Mouse (Mus musculus): Measurements from ENCODE around the gene Dip2c. TPM values are rescaled to one million over a fixed set of nuclear protein-coding genes. Genes with fewer than 3 reads are reported as not detected.

Gene Dip2c
- total and polyA plus RNA-seq, 3 experiments = 0.04 to 0.14 (median 0.08) TPM

GRCm38 (mm10) chr13:9708433-9709240 lies 432.3 kb downstream of the Dip2c start:
- dilution Hi-C loops (cut with MboI; ENCODE audit: extremely low pct_ligation_motif_present, extremely low pct_unique_long_range_greater_than_20kb, low sequenced_read_pairs) = no loop called here
- Histone ChIP-seq H3K4me3 (replicated peaks in 1 of 3; ENCODE audit: low read depth in 2 of 3, low read length in 2 of 3, poor library complexity in 1 of 3) (no peak overlapping the region), H3K27me3 (replicated peaks) (no peaks in the 10 kb centered on the region), H3K4me2 (ENCODE audit: insufficient read depth, low read depth, poor library complexity, severe bottlenecking) (no peak overlapping the region), H3K79me2 (replicated peaks; ENCODE audit: control insufficient read depth, extremely low read depth, insufficient read depth, poor library complexity, severe bottlenecking) (no peaks in the 10 kb centered on the region), H3K9me3 (replicated peaks; ENCODE audit: low read length) (no peaks in the 10 kb centered on the region), H3K27ac (ENCODE audit: insufficient read depth, low read depth) (no peak overlapping the region), H3K9ac (ENCODE audit: insufficient read depth, low read depth) (no peak overlapping the region), H3K4me1 (ENCODE audit: control insufficient read depth in 1 of 2, insufficient read depth in 2 of 2) (peaks cover 0 to 2% of the 10 kb centered on the region in 2 experiments; a peak in 1 of 4 replicates), H3K36me3 (replicated peaks in 1 of 2; ENCODE audit: control insufficient read depth in 1 of 2, insufficient read depth in 1 of 2, low read length in 1 of 2) (peaks cover 5 to 34% of the 10 kb centered on the region in 2 experiments)
- in situ Hi-C loops (cut with MboI; ENCODE audit: low pct_ligation_motif_present, low pct_unique_long_range_greater_than_20kb, low sequenced_read_pairs) = no loop called here
- no peak for DNase-seq (ENCODE audit: extremely low read depth)
- TF ChIP-seq GABPA (IDR thresholded peaks at IDR 0.05; ENCODE audit: insufficient replicate concordance, low read depth, low read length) (no peak), ZMIZ1 (IDR thresholded peaks at IDR 0.05; ENCODE audit: low read depth, low read length) (no peak), MXI1 (IDR thresholded peaks at IDR 0.05; ENCODE audit: low read depth, low read length) (no peak), PAX5 (IDR thresholded peaks at IDR 0.05; ENCODE audit: low read length) (no peak), IRF4 (IDR thresholded peaks at IDR 0.05; ENCODE audit: low read depth, low read length) (no peak), EP300 (IDR thresholded peaks at IDR 0.05; ENCODE audit: low read length) (no peak), RAD21 (IDR thresholded peaks at IDR 0.05; ENCODE audit: low read depth, low read length) (no peak), CHD2 (IDR thresholded peaks at IDR 0.05; ENCODE audit: low read length) (no peak), RCOR1 (conservative IDR thresholded peaks at IDR 0.05; ENCODE audit: low read depth, low read length) (no peak), NRF1 (IDR thresholded peaks at IDR 0.05; ENCODE audit: low read depth, low read length) (no peak), ZC3H11A (IDR thresholded peaks at IDR 0.05; ENCODE audit: low read depth, low read length) (no peak), USF2 (conservative IDR thresholded peaks at IDR 0.05; ENCODE audit: low read depth, low read length) (no peak), E2F4 (IDR thresholded peaks at IDR 0.05; ENCODE audit: insufficient replicate concordance, low read depth, low read length) (no peak), ELF1 (IDR thresholded peaks at IDR 0.05; ENCODE audit: low read depth, low read length) (no peak), UBTF (IDR thresholded peaks at IDR 0.05; ENCODE audit: low read depth, low read length) (no peak), TBP (conservative IDR thresholded peaks at IDR 0.05; ENCODE audit: low read depth, low read length) (no peak), SMC3 (IDR thresholded peaks at IDR 0.05; ENCODE audit: low read depth, low read length) (no peak)

- in situ Hi-C loops (cut with MboI; ENCODE audit: low pct_ligation_motif_present, low pct_unique_long_range_greater_than_20kb, low sequenced_read_pairs) = no loop called here
- dilution Hi-C loops (cut with MboI; ENCODE audit: extremely low pct_ligation_motif_present, extremely low pct_unique_long_range_greater_than_20kb, low sequenced_read_pairs) = no loop called here
- no peak for DNase-seq (ENCODE audit: extremely low read depth)
- no peaks in the 10 kb centered on the region for H3K9me3 ChIP-seq (replicated peaks; ENCODE audit: low read length)
- H3K4me2 ChIP-seq (ENCODE audit: insufficient read depth, low read depth, poor library complexity, severe bottlenecking) = no peak overlapping the region
- no peak overlapping the region for H3K4me3 ChIP-seq (replicated peaks in 1 of 3; ENCODE audit: low read depth in 2 of 3, low read length in 2 of 3, poor library complexity in 1 of 3)
- no peak overlapping the region for H3K9ac ChIP-seq (ENCODE audit: insufficient read depth, low read depth)
- TF ChIP-seq ZC3H11A (IDR thresholded peaks at IDR 0.05; ENCODE audit: low read depth, low read length) (no peak), NRF1 (IDR thresholded peaks at IDR 0.05; ENCODE audit: low read depth, low read length) (no peak), ELF1 (IDR thresholded peaks at IDR 0.05; ENCODE audit: low read depth, low read length) (no peak), UBTF (IDR thresholded peaks at IDR 0.05; ENCODE audit: low read depth, low read length) (no peak), ETS1 (conservative IDR thresholded peaks at IDR 0.05; ENCODE audit: low read depth, low read length) (no peak), IRF4 (IDR thresholded peaks at IDR 0.05; ENCODE audit: low read depth, low read length) (no peak), SIN3A (IDR thresholded peaks at IDR 0.05; ENCODE audit: low read length) (no peak), SMC3 (IDR thresholded peaks at IDR 0.05; ENCODE audit: low read depth, low read length) (no peak), CTCF (conservative IDR thresholded peaks at IDR 0.05 in 1 of 2, IDR thresholded peaks at IDR 0.05 in 1 of 2; ENCODE audit: low read depth in 2 of 2, low read length in 2 of 2) (no peak), ZKSCAN1 (IDR thresholded peaks at IDR 0.05; ENCODE audit: borderline replicate concordance, low read depth, low read length) (no peak), PAX5 (IDR thresholded peaks at IDR 0.05; ENCODE audit: low read length) (no peak), ZNF384 (IDR thresholded peaks at IDR 0.05; ENCODE audit: low read depth, low read length) (no peak), RCOR1 (conservative IDR thresholded peaks at IDR 0.05; ENCODE audit: low read depth, low read length) (no peak), BHLHE40 (IDR thresholded peaks at IDR 0.05; ENCODE audit: low read depth, low read length) (no peak), JUND (conservative IDR thresholded peaks at IDR 0.05; ENCODE audit: low read depth, low read length) (no peak), MXI1 (IDR thresholded peaks at IDR 0.05; ENCODE audit: low read depth, low read length) (no peak), MYC (IDR thresholded peaks at IDR 0.05; ENCODE audit: low read depth, low read length) (no peak), POLR2A (IDR thresholded peaks at IDR 0.05; ENCODE audit: low read depth, low read length) (no peak), USF2 (conservative IDR thresholded peaks at IDR 0.05; ENCODE audit: low read depth, low read length) (no peak)
- H3K36me3 ChIP-seq (replicated peaks in 1 of 2; ENCODE audit: control insufficient read depth in 1 of 2, insufficient read depth in 1 of 2, low read length in 1 of 2) = peaks cover 4 to 31% of the 10 kb centered on the region in 2 experiments
- no peaks in the 10 kb centered on the region for H3K79me2 ChIP-seq (replicated peaks; ENCODE audit: control insufficient read depth, extremely low read depth, insufficient read depth, poor library complexity, severe bottlenecking)
- no peaks in the 10 kb centered on the region for H3K4me1 ChIP-seq (ENCODE audit: control insufficient read depth in 1 of 2, insufficient read depth in 2 of 2)
- no peak overlapping the region for H3K27ac ChIP-seq (ENCODE audit: insufficient read depth, low read depth)
- no peaks in the 10 kb centered on the region for H3K27me3 ChIP-seq (replicated peaks)
Observed at GRCm38 (mm10) chr13:9712409-9712808, 436.1 kb downstream of the Dip2c start.
